Mouse (Mus musculus) c-Kit-positive CD71-negative TER-119-negative erythroid progenitor cells, embryonic 14.5 days (primary cell): ENCODE results near the gene Fam207a.
A peak's percentile ranks its signal among the peaks of the same experiment; 100 is the strongest.

Experiments used
- DNase-seq: peaks from one replicate; pipeline ENCODE4 v3.0.0-alpha.2; 2013; ENCODE audit warnings: low read depth

Gene Fam207a

DNA sequence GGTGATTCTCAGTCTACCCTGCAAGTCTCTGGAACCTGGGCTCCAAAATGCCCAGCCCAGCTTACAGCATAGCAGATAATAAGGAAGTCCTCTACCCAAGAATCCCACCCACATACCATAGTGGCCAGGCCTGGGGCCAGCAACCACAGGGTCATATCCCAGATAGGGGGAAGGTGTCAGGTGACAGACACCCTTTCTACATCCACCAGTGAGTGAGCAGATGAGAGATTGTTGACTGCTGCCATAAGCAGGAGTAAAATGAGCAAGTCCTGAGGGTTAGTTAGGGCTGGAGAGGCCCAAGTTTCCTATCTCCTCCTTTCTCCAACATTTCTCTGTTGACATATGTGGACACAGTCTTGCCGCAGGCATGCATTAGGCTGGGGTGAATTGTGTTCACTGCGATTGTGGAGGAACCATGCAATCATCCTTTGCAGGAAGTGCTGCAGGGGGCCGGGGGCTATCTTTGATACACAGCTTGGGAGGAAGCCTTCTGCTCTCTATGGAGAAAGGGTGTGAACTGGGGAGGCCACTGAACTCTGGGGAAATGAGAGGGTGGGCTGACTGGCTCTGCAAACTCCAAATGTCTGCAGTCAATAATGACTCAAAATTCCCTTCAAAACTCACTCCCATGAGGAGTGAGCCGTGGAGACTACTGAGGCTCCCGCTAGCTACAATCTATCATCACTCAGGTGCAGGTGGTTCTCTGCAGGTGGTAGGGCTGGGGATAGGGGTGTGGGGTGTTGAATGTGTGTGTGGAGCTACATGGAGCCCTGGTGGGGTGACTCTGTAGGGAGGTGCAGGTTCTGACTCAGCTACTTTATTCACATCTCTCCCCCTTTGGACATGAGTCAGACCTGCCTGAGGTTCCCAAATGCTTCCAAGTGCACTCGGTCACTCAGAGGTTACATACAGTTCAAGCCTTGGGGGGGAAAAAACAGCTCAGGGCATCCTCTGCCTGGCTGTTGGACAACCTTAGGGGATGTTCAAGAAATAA, 15.7 kb upstream of the Fam207a start:
- DNase-seq = no peak

- DNase-seq = peak; percentile 59
Measured at GRCm38 (mm10) chr10:77530140-77530539, 14.6 kb upstream of the Fam207a start, which contains the start of gene Itgb2. Gene Itgb2, plus strand, starts transcription at chr10:77530252.

GRCm38 (mm10) chr10:77528634-77529033, 13.0 kb upstream of the Fam207a start:
- DNase-seq = no peak

DNA sequence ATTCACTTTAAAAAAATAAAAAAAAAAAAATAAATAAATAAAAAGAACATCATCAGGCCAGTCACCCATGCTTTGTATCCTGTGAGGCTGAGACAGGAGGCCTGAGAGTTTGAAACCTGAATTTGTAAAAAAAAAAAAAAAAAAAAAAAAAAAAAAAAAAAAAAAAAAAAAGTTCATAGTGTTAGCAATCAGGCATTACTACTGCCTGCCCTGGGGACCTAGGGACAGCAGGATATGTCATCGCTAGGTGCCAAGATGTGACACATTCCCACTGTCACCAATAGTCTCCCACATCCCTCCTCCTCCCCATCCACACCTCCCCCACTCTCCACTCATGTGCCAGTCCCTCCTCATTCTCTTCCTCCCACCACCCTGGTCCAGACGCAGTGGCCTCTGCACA, 10.9 kb upstream of the Fam207a start:
- no peak for DNase-seq

- no peak for DNase-seq
Measured at GRCm38 (mm10) chr10:77523321-77523720, 7.7 kb upstream of the Fam207a start.

GRCm38 (mm10) chr10:77522746-77523145, 7.2 kb upstream of the Fam207a start:
- DNase-seq = no peak

DNA sequence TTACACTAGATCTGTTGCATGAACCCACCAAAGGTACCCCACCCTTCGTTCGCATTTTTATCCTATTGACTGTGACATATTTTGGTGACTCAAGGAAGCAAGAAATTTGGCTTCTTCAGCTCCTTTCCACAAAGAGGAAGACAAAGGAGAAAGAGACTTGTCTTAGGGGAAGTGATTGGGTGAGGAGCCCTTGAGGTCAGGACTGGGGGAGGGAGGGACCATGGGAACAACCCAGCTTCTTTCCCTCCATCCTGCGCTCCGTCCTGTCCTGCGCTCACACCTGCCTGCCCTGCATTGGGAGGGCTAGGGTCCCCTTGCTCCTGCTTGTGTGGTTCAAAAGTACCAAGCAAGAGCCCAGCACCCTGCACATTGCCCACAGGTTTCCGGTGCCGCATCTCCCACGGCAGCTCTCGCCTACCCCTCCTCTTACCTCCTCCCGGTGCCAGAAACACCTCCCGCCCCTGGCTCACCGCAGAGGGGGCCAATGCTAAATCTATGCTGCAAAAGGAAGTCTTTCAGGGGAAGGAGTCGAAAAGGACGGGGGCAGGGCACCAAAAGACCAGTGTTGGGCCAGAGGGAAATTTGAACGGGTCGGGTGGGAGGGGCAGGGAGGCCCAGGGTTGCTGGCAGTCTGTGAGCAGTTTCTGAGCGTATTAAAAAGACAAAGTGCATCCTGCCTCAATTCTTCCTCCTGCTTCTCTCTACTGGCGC, 6.6 kb upstream of the Fam207a start:
- DNase-seq = no peak

GRCm38 (mm10) chr10:77520497-77520896, 4.9 kb upstream of the Fam207a start:
- DNase-seq = no peak

DNA sequence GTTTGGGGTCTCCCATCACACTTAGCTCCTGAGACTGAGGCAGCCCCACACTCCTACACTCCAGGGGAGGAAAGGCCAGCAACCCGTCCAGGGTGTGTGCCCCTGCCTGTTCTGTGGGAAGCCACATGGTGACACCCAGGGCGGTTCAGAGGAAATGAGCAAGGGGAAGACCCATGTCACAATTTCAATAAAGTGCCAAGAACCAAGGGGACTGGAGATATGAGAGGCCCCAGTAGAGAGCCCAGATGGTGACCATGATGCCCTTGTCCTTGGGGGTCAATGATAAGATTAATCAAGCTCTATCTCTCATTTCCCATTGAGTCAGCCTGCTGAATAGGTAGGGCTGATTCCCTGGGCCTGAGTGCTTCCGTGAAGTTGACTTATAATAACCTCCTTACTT, 3.6 kb upstream of the Fam207a start:
- DNase-seq = no peak

DNA sequence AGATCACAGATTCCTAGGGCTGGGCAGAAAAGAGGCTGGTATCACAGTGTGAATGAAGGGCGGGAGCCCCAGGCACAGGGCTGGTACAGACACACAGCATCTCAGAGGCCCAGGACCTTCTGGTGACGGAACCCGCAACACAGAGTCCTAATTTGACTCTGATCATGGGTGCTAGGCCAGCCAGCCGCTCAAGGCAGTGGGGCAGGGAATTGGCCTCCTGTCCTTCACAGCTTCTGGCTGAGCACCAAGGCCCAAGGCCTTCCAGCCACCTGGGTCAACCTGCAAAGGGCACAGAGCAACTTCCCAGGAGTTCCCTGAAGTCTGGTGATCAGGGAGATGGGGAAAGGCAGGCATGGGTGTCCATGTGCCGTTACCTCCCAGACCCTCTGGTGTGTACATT, 2.2 kb upstream of the Fam207a start:
- DNase-seq = no peak

DNA sequence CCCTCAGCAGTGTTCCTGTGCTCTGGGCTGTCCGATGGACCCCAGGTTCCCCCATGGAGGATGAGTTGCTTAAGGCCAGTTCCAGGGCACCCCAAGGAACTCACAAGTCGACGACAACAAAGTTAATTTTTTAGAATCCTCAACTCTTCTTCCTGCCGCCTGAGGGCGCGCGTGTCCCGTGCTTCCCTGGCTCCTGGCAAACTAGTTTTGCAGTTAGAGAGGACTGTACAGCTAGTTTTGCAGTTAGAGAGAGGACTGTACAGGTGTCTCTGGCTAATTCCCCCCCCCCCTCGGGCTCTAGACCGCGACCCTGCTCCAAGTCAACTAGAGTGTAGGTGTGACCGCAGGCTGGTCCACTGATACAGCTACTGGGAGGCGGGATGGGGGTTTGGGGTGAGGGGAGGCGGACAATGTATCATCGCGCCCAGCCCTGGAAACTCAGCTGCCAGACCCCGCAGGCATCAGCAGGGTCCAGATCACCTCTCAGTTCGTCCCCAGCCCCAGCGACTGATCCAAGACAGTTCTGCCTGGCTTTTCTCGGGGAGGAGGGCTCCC, 1.6 kb upstream of the Fam207a start:
- no peak for DNase-seq

DNA sequence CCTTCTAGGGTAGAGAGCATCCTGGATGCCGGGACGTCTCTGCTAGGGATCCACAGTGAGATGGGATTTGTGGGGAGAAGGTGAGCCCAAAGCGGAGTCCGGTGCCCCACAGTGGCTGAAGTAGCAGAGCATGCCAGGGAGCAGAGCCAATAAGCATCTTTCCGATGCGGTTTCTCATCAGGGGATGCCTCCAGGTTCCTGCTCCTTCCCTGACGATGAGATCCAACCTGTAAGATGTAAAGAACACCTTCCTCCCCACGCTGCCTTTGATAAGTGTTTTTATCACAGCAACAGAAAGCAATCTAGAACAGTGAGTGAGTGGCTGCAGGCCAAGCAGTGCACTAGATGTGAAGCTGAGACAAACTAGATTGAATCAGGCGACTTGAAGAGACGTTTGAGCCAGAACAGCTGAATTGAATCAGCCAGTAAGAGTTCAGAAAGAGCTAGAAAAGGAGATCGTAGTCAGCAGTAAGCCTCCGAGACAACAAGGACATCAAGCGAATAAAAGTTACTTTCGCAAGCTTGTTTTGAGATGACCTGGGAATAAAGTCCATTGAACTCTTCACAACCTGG, 880 bp upstream of the Fam207a start:
- DNase-seq = no peak

GRCm38 (mm10) chr10:77510225-77510982, 5.2 kb downstream of the Fam207a start:
- DNase-seq = no peak

DNA sequence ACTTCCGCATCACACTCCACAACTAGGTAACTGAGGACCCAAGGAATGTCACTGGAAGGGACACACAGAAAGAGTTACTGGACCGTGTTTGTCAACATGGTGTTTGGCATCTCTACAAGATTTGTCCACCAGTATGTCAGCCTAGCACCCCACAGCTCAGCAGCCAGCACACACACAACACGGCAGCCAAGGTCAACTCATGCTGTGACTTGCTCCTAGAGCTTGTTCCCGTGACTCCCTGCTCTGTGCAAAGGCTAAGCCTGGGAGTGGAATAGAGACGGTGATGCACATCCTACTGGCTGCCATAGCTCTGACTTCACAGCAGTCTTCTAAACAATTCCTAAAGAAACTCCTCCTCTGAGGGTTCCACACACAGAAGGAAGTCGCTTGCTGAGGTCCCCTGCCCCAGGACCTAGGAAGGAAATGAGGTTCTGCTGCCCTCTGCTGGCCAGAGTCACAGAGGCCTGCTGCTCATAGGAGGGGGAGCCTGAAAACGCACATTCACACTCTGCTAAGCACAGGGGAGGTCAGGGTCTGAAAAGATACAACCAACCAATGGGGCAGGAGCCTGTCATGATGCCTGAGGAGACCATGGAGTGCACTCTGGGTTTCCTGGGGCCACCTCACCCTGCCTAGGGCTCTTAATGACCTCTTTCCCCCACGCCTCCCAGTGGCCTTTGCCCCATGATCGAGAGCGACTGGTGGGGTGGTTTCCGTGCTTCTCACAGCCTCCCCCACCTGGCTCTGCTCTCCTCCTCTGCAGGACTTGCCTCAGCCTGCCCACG, 6.0 kb downstream of the Fam207a start:
- DNase-seq = peak; percentile 78

DNA sequence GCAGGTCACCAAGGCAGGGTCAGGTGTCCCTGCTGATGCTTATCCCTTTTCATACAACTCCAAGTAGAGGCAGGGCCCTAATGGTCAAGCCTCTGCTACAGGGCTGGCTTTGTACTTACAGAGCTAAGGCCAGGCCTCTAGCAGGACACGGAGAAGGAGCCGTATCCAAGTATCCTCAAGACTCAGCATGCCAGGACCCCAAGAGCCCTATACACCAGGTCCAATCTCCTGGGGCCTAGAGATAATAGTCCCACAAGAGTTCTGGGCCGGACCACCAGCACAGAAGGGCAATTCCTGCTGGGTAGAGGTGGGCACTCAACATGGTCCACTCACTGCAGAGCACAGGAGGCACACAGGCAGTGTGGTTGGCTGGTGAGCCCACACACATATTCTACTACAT, 6.8 kb downstream of the Fam207a start:
- no peak for DNase-seq

- no peak for DNase-seq
Measured at GRCm38 (mm10) chr10:77507779-77508178, 7.8 kb downstream of the Fam207a start.

DNA sequence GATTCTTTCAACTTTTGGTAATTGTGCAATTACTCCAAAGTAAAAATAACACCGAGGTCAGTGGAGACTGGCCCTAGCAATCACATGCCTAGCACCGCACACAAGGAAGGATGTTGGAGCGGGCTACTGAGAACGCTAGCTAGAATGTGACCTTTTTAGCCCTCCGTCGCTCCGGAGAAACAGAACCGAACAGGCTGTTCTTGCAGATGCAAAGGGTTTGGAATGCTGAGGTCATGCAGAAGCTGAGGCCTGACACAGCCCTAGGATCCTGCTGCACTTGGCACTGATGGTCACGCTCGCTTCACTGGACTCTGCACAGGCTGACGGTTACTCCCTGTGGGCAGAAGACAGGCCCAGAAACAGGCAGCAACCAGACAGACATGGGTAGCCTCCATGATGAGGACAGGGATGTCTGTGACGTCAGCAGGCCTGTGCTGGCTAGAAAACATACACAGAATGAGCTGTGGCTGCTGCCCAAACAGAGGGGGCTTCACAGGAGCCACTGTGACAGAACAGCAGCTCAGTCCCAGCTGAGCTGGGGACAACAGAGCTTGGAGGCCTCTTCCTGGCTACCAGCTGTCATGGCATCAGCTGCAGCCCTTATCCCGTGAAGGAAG, 8.5 kb downstream of the Fam207a start:
- no peak for DNase-seq

DNA sequence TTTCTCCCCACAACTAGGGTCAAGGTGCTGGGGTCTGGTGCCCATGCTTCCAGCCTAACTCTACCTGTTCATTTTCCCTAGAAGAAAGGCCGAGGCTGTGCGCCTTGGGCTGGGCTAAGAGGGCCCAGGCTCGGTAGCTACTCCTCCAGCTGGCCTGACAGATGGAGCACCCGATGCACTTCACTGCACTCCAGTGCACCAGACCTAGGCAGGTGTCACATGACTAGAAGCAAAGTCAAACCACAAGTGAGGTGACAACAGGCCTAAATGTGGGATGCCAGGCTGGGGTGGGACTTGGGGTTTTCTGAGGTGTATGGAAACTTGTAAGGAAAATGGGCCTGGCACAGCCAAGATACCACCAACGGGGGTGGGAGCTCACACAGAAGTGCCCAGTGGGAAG, 9.1 kb downstream of the Fam207a start:
- DNase-seq = no peak

DNA sequence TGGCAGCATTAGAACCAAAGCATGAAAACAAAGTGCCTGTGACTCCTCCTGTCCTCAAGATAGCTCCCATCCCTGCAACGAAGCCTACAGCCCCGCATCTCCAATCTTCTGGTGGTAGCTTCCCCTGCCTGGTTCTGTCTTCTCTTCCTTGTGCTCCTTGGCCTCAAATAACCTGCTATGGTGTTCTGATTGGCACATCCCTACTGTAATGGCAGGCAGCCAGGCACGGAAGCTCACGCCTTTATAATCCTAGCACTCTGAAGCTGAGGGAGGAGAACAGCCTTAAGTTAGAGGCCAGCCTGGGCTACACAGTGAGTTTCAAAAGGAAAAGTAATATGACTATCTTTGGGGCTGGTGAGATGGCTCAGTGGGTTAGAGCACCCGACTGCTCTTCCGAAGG, 11.4 kb downstream of the Fam207a start:
- no peak for DNase-seq
